Mouse (Mus musculus) E14TG2a.4 (cell line): ENCODE measurements around the gene Gnl1.
"Not testable (repeated sequence)": the region's sequence is repeated elsewhere in the genome, so short reads cannot be mapped to it uniquely, and the experiment has no call there.

Source experiments
- H3K27me3 ChIP-seq: 2 replicates; pipeline ENCODE4 v1.6.1; 2014; ENCODE audit warnings: low read length, control low read depth; ENCODE audit not compliant: insufficient read depth
- H3K36me3 ChIP-seq: 2 replicates; pipeline ENCODE4 v1.6.1; 2014; ENCODE audit warnings: low read length, control low read depth; ENCODE audit not compliant: insufficient read depth
- H3K4me1 ChIP-seq: replicated peaks from 2 replicates; pipeline ENCODE4 v1.6.1; 2014; ENCODE audit warnings: low read depth, low read length, control low read depth
- H3K4me3 ChIP-seq: replicated peaks from 2 replicates; pipeline ENCODE4 v1.5.1; 2014; ENCODE audit warnings: mild to moderate bottlenecking, low read length
- H3K9me3 ChIP-seq: 2 replicates; pipeline ENCODE4 v1.6.1; 2014; ENCODE audit warnings: low read length, control low read depth
- CTCF ChIP-seq: conservative IDR thresholded peaks from 2 replicates; pipeline ENCODE4 v1.5.1; 2014; ENCODE audit warnings: low read length
- NANOG ChIP-seq: IDR thresholded peaks from 2 replicates; pipeline ENCODE4 v1.6.1; 2014; ENCODE audit warnings: borderline replicate concordance, low read length, mixed read lengths
- POU5F1 ChIP-seq: IDR thresholded peaks from 2 replicates; pipeline ENCODE4 v1.6.1; 2014; ENCODE audit warnings: low read length, borderline replicate concordance

Gene Gnl1

GRCm38 (mm10) chr17:35999356-35999755 is 19.7 kb downstream of the Gnl1 start:
- H3K9me3 ChIP-seq = peaks cover 7% of the 10 kb centered on the region
- peaks cover 14% of the 10 kb centered on the region; the same call in 1 of the 2 replicates for H3K36me3 ChIP-seq
- no peaks in the 10 kb centered on the region for H3K27me3 ChIP-seq
- TF ChIP-seq POU5F1 (no peak), NANOG (no peak)
- no peak overlapping the region for H3K4me3 ChIP-seq
- H3K4me1 ChIP-seq = peaks cover 82% of the 10 kb centered on the region

DNA sequence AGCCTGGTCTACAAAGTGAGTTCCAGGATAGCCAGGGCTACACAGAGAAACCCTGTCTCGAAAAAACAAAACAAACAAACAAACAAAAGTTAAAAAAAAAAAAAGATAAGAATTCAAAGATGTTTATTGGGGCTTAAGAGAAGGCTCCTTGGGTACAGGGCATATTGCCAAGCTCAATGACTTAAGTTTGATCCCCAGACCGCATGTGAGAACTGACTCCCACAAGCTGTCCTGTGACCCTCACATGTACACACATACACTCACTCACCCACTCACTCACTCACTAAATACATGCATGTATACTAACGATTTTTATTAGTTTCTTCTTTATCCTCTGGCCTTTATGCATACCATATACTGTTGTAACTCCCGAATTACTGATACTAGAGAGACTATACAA is 20.7 kb downstream of the Gnl1 start:
- no peaks in the 10 kb centered on the region for H3K27me3 ChIP-seq
- peaks cover 15% of the 10 kb centered on the region; the same call in 1 of the 2 replicates for H3K36me3 ChIP-seq
- peaks cover 85% of the 10 kb centered on the region for H3K4me1 ChIP-seq
- H3K4me3 ChIP-seq = no peak overlapping the region
- TF ChIP-seq POU5F1 = no peak
- no peak for TF ChIP-seq NANOG
- TF ChIP-seq CTCF = no peak
- peaks cover 7% of the 10 kb centered on the region for H3K9me3 ChIP-seq

DNA sequence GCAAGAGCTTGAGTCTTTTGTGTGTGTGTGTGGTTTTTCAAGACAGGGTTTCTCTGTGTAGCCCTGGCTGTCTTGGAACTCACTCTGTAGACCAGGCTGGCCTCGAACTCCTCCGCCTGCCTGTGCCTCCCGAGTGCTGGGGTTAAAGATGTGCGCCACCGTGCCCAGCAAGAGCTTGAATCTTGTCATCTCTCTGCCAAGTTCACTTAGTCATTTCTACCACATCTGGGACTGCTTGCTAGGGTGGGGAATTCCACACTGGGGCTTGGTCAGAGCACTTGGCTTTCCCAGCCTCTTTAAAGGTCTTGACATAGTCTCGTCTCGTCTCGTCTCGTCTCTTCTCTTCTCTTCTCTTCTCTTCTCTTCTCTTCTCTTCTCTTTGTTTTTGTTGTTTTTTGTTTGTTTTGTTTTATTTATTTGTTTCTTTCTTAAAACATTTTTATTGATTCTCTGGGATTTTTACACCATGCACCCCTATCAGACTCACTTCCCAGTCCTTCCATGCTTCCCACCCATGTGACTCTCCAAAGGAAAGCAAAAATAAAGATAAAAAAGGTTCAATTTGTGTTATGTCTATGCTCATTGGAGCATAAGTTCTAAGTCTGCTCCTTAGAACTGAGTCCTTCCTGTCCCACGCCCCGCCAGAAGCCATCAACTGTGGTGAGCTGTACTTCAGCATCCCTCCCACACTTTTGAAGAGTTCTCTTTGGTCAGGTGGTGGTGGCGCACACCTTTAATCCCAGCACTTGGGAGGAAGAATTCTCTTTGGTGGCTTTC is 21.7 kb downstream of the Gnl1 start:
- Histone ChIP-seq H3K4me1 (peaks cover 78% of the 10 kb centered on the region), H3K9me3 (peaks cover 7% of the 10 kb centered on the region), H3K36me3 (peaks cover 21% of the 10 kb centered on the region; the same call in 1 of the 2 replicates), H3K4me3 (no peak overlapping the region), H3K27me3 (no peaks in the 10 kb centered on the region)
- TF ChIP-seq NANOG (no peak), POU5F1 (no peak), CTCF (no peak)

GRCm38 (mm10) chr17:36001966-36002365 is 22.3 kb downstream of the Gnl1 start:
- no peak for TF ChIP-seq POU5F1
- no peak for TF ChIP-seq NANOG
- TF ChIP-seq CTCF = no peak
- Histone ChIP-seq H3K4me1 (peaks cover 75% of the 10 kb centered on the region), H3K27me3 (no peaks in the 10 kb centered on the region), H3K9me3 (peaks cover 7% of the 10 kb centered on the region), H3K36me3 (peaks cover 25% of the 10 kb centered on the region; the same call in 1 of the 2 replicates), H3K4me3 (no peak overlapping the region)

- TF ChIP-seq POU5F1 = no peak
- TF ChIP-seq CTCF = no peak
- TF ChIP-seq NANOG = no peak
- peaks cover 25% of the 10 kb centered on the region; the same call in 1 of the 2 replicates for H3K36me3 ChIP-seq
- H3K4me1 ChIP-seq = peaks cover 62% of the 10 kb centered on the region
- H3K9me3 ChIP-seq = peaks cover 7% of the 10 kb centered on the region
- no peaks in the 10 kb centered on the region for H3K27me3 ChIP-seq
- no peak overlapping the region for H3K4me3 ChIP-seq
Measured at GRCm38 (mm10) chr17:36003331-36003730, 23.7 kb downstream of the Gnl1 start.

DNA sequence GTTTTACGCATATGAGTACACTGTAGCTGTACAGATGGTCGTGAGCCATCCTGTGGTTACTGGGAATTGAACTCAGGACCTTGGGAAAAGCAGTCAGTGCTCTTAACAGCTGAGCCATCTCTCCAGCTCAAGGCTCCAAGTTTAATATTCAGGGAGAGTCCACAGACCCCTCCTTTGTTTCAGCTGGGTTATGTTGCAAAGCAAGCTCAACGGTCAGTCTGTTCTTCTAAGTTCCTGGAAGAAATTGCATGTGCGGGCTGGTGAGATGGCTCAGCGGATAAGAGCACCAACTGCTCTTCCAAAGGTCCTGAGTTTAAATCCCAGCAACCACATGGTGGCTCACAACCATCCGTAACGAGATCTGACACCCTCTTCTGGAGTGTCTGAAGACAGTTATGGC is 24.8 kb downstream of the Gnl1 start:
- not testable (repeated sequence) for H3K27me3 ChIP-seq, H3K4me3 ChIP-seq, H3K9me3 ChIP-seq
- H3K4me1 ChIP-seq = peaks cover 54% of the 10 kb centered on the region
- H3K36me3 ChIP-seq = peaks cover 25% of the 10 kb centered on the region; the same call in 1 of the 2 replicates

GRCm38 (mm10) chr17:36014977-36015376 is 35.3 kb downstream of the Gnl1 start:
- H3K27me3 ChIP-seq = no peaks in the 10 kb centered on the region
- no peak overlapping the region for H3K4me3 ChIP-seq
- TF ChIP-seq CTCF (no peak), NANOG (no peak), POU5F1 (no peak)
- no peaks in the 10 kb centered on the region for H3K9me3 ChIP-seq
- peaks cover 33% of the 10 kb centered on the region for H3K4me1 ChIP-seq
- peaks cover 40% of the 10 kb centered on the region for H3K36me3 ChIP-seq

DNA sequence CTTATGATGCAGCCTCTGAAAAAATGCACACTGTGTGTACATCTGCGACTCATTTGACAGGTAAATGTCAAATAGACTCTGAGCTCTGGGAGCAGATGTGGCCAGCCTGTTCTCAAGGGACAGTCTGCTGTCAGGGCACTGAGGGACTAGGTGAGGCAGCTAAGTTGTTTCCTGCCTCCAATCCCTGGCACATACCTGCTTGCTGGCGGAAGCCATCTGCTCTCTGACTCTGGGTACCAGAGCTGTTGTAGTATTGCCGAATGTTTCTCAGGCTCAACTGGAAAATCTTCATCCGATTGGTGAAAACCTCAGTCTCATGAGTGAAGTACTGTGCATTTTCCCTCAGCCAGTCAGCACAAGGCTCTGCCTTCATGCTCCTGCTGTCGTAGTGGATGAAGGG is 37.4 kb downstream of the Gnl1 start:
- H3K4me1 ChIP-seq = peaks cover 51% of the 10 kb centered on the region
- peaks cover 46% of the 10 kb centered on the region for H3K36me3 ChIP-seq
- TF ChIP-seq NANOG = no peak
- TF ChIP-seq POU5F1 = no peak
- no peak for TF ChIP-seq CTCF
- peaks cover 7% of the 10 kb centered on the region; the same call in 1 of the 2 replicates for H3K9me3 ChIP-seq
- H3K27me3 ChIP-seq = no peaks in the 10 kb centered on the region
- no peak overlapping the region for H3K4me3 ChIP-seq

GRCm38 (mm10) chr17:36018979-36019378 is 39.3 kb downstream of the Gnl1 start:
- peaks cover 68% of the 10 kb centered on the region for H3K4me1 ChIP-seq
- peaks cover 7% of the 10 kb centered on the region; the same call in 1 of the 2 replicates for H3K9me3 ChIP-seq
- no peak overlapping the region for H3K4me3 ChIP-seq
- H3K36me3 ChIP-seq = peaks cover 47% of the 10 kb centered on the region
- TF ChIP-seq NANOG (no peak), CTCF (no peak), POU5F1 (no peak)
- no peaks in the 10 kb centered on the region for H3K27me3 ChIP-seq
